Mouse (Mus musculus) limb, embryonic 15.5 days (tissue): ENCODE data around the gene Afp. TPM values are rescaled to one million over a fixed set of nuclear protein-coding genes. Genes with fewer than 3 reads are reported as not detected.

ENCODE experiments used
- ATAC-seq: fragments of 200-750 bp; cut with Nextera tagmentation; 2 replicates; pipeline ENCODE4 v1.8.0; 2017; ENCODE audit warnings: low read depth, moderate TSS enrichment; ENCODE audit not compliant: insufficient number of reproducible peaks, low FRiP score, low TSS enrichment
- H3K27ac ChIP-seq: fragments of 300-500 bp; sonication (generic); 2 replicates; pipeline ENCODE4 v1.5.1; 2015; ENCODE audit warnings: moderate library complexity, mild to moderate bottlenecking, inconsistent platforms
- H3K27me3 ChIP-seq: fragments of 300-500 bp; sonication (generic); 2 replicates; pipeline ENCODE4 v1.6.1; 2015; ENCODE audit warnings: inconsistent platforms
- H3K36me3 ChIP-seq: fragments of 300-500 bp; sonication (generic); 2 replicates; pipeline ENCODE4 v1.6.1; 2015; ENCODE audit warnings: inconsistent platforms
- H3K4me1 ChIP-seq: fragments of 300-500 bp; sonication (generic); 2 replicates; pipeline ENCODE4 v1.6.1; 2015; ENCODE audit warnings: inconsistent platforms
- H3K4me2 ChIP-seq: fragments of 300-500 bp; sonication (generic); 2 replicates; pipeline ENCODE4 v1.6.1; 2015; ENCODE audit warnings: mild to moderate bottlenecking, inconsistent platforms
- H3K4me3 ChIP-seq: fragments of 300-500 bp; sonication (generic); 2 replicates; pipeline ENCODE4 v1.5.1; 2015; ENCODE audit warnings: mild to moderate bottlenecking, inconsistent platforms
- H3K9ac ChIP-seq: fragments of 300-500 bp; sonication (generic); 2 replicates; pipeline ENCODE4 v1.6.1; 2015; ENCODE audit warnings: inconsistent platforms
- H3K9me3 ChIP-seq: fragments of 300-500 bp; sonication (generic); 2 replicates; pipeline ENCODE4 v1.6.1; 2016; ENCODE audit warnings: inconsistent platforms
- WGBS: fragments of 180-500 bp; shearing (Covaris S2); methylation state at CpG from one replicate; pipeline ENCODE4 v1.1.7; 2015; 5-methylcytosine and 5-hydroxymethylcytosine counted together
- polyA plus RNA-seq: library from polyadenylated mRNA; unstranded; fragments of >200 nt; fragmentation: Nextera tagmentation; extraction: Ambion mirVana; gene quantifications from 2 replicates; pipeline ENCODE4 v1.2.1, GENCODE M21; 2015

The Afp gene
- polyA plus RNA-seq: 4.0 and 26.6 TPM in 2 replicates

- Histone ChIP-seq H3K4me2 (no peak within 1 kb of the TSS), H3K9me3 (no peaks in the 10 kb centered on the region), H3K27me3 (no peaks in the 10 kb centered on the region), H3K4me1 (no peaks in the 10 kb centered on the region), H3K27ac (no peak within 1 kb of the TSS), H3K4me3 (no peak within 1 kb of the TSS), H3K36me3 (no peaks in the 10 kb centered on the region), H3K9ac (no peak within 1 kb of the TSS)
- no peak for ATAC-seq
- WGBS: 80% methylated on average over 7 of the region's 7 CpGs
Observed at GRCm38 (mm10) chr5:90490518-90490917, at the start of gene Afp. Afp (plus strand) TSS chr5:90490737.

- no peak for ATAC-seq
- H3K27me3 ChIP-seq: no peaks in the 10 kb centered on the region
- H3K27ac ChIP-seq: no peak overlapping the region
- no peak overlapping the region for H3K4me2 ChIP-seq
- H3K9ac ChIP-seq: no peak overlapping the region
- 77% methylated on average over 3 of the region's 3 CpGs for WGBS
- no peak overlapping the region for H3K4me3 ChIP-seq
- H3K4me1 ChIP-seq: no peaks in the 10 kb centered on the region
- no peaks in the 10 kb centered on the region for H3K9me3 ChIP-seq
- H3K36me3 ChIP-seq: no peaks in the 10 kb centered on the region
Observed at GRCm38 (mm10) chr5:90447577-90447976, 43.0 kb upstream of the Afp start.

- ATAC-seq: no peak
- no peaks in the 10 kb centered on the region for H3K36me3 ChIP-seq
- no peaks in the 10 kb centered on the region for H3K4me1 ChIP-seq
- H3K9ac ChIP-seq: no peak overlapping the region
- no peaks in the 10 kb centered on the region for H3K9me3 ChIP-seq
- no peak overlapping the region for H3K27ac ChIP-seq
- H3K27me3 ChIP-seq: no peaks in the 10 kb centered on the region
- no peak overlapping the region for H3K4me3 ChIP-seq
- 76% methylated on average over 5 of the region's 5 CpGs for WGBS
- H3K4me2 ChIP-seq: no peak overlapping the region
Observed at GRCm38 (mm10) chr5:90449961-90450360, 40.6 kb upstream of the Afp start.

- no peak for ATAC-seq
- Histone ChIP-seq H3K4me3 (no peak overlapping the region), H3K9ac (no peak overlapping the region), H3K36me3 (no peaks in the 10 kb centered on the region), H3K27me3 (no peaks in the 10 kb centered on the region), H3K9me3 (no peaks in the 10 kb centered on the region), H3K4me2 (no peak overlapping the region), H3K4me1 (no peaks in the 10 kb centered on the region), H3K27ac (no peak overlapping the region)
- WGBS: 70% methylated on average over 4 of the region's 4 CpGs
Observed at GRCm38 (mm10) chr5:90452711-90453110, 37.8 kb upstream of the Afp start.

GRCm38 (mm10) chr5:90457241-90457640 lies 33.3 kb upstream of the Afp start:
- Histone ChIP-seq H3K4me1 (no peaks in the 10 kb centered on the region), H3K9ac (no peak overlapping the region), H3K27me3 (no peaks in the 10 kb centered on the region), H3K4me2 (no peak overlapping the region), H3K4me3 (no peak overlapping the region), H3K27ac (no peak overlapping the region), H3K9me3 (no peaks in the 10 kb centered on the region), H3K36me3 (no peaks in the 10 kb centered on the region)
- no peak for ATAC-seq
- WGBS: 69% methylated on average over 1 of the region's 1 CpGs

GRCm38 (mm10) chr5:90458727-90459126 lies 31.8 kb upstream of the Afp start:
- Histone ChIP-seq H3K27ac (no peak overlapping the region), H3K9ac (no peak overlapping the region), H3K4me3 (no peak overlapping the region), H3K4me1 (no peaks in the 10 kb centered on the region), H3K36me3 (no peaks in the 10 kb centered on the region), H3K27me3 (no peaks in the 10 kb centered on the region), H3K4me2 (no peak overlapping the region), H3K9me3 (no peaks in the 10 kb centered on the region)
- ATAC-seq: no peak
- 40% methylated on average over 5 of the region's 5 CpGs for WGBS

- Histone ChIP-seq H3K4me2 (no peak within 1 kb of the TSS), H3K27me3 (no peaks in the 10 kb centered on the region), H3K36me3 (no peaks in the 10 kb centered on the region), H3K27ac (no peak within 1 kb of the TSS), H3K9me3 (no peaks in the 10 kb centered on the region), H3K4me1 (no peaks in the 10 kb centered on the region), H3K9ac (no peak within 1 kb of the TSS), H3K4me3 (no peak within 1 kb of the TSS)
- 57% methylated on average over 8 of the region's 8 CpGs for WGBS
- ATAC-seq: no peak
Observed at GRCm38 (mm10) chr5:90460619-90461018, 29.9 kb upstream of the Afp start, which contains the start of gene Alb. Alb (plus strand) TSS chr5:90460897.

- Histone ChIP-seq H3K27ac (no peak overlapping the region), H3K9me3 (no peaks in the 10 kb centered on the region), H3K4me3 (no peak overlapping the region), H3K4me1 (no peaks in the 10 kb centered on the region), H3K27me3 (no peaks in the 10 kb centered on the region), H3K4me2 (no peak overlapping the region), H3K36me3 (no peaks in the 10 kb centered on the region), H3K9ac (no peak overlapping the region)
- 50% methylated on average over 4 of the region's 4 CpGs for WGBS
- no peak for ATAC-seq
Observed at GRCm38 (mm10) chr5:90466806-90467205, 23.7 kb upstream of the Afp start.

GRCm38 (mm10) chr5:90467245-90467644 lies 23.3 kb upstream of the Afp start:
- no peaks in the 10 kb centered on the region for H3K4me1 ChIP-seq
- no peak overlapping the region for H3K9ac ChIP-seq
- no peak overlapping the region for H3K4me2 ChIP-seq
- H3K36me3 ChIP-seq: no peaks in the 10 kb centered on the region
- no peak overlapping the region for H3K27ac ChIP-seq
- no peak overlapping the region for H3K4me3 ChIP-seq
- H3K9me3 ChIP-seq: no peaks in the 10 kb centered on the region
- 40% methylated on average over 6 of the region's 6 CpGs for WGBS
- no peak for ATAC-seq
- no peaks in the 10 kb centered on the region for H3K27me3 ChIP-seq

- no peak overlapping the region for H3K4me3 ChIP-seq
- H3K27me3 ChIP-seq: no peaks in the 10 kb centered on the region
- ATAC-seq: no peak
- H3K36me3 ChIP-seq: no peaks in the 10 kb centered on the region
- H3K27ac ChIP-seq: no peak overlapping the region
- H3K4me2 ChIP-seq: no peak overlapping the region
- H3K9me3 ChIP-seq: no peaks in the 10 kb centered on the region
- H3K4me1 ChIP-seq: no peaks in the 10 kb centered on the region
- 83% methylated on average over 3 of the region's 3 CpGs for WGBS
- no peak overlapping the region for H3K9ac ChIP-seq
Observed at GRCm38 (mm10) chr5:90470836-90471235, 19.7 kb upstream of the Afp start.

GRCm38 (mm10) chr5:90473902-90474301 lies 16.6 kb upstream of the Afp start:
- H3K4me3 ChIP-seq: no peak overlapping the region
- WGBS: 86% methylated on average over 4 of the region's 4 CpGs
- no peak for ATAC-seq

GRCm38 (mm10) chr5:90474369-90474768 lies 16.2 kb upstream of the Afp start:
- 69% methylated on average over 5 of the region's 5 CpGs for WGBS
- Histone ChIP-seq H3K36me3 (no peaks in the 10 kb centered on the region), H3K4me1 (no peaks in the 10 kb centered on the region), H3K9ac (no peak overlapping the region), H3K4me3 (no peak overlapping the region), H3K4me2 (no peak overlapping the region), H3K27me3 (no peaks in the 10 kb centered on the region), H3K9me3 (no peaks in the 10 kb centered on the region), H3K27ac (no peak overlapping the region)
- ATAC-seq: no peak

More at GRCm38 (mm10) chr5:90473902-90474301, 16.6 kb upstream of the Afp start:
- H3K27me3 ChIP-seq: no peaks in the 10 kb centered on the region
- no peaks in the 10 kb centered on the region for H3K9me3 ChIP-seq
- H3K36me3 ChIP-seq: no peaks in the 10 kb centered on the region
- no peaks in the 10 kb centered on the region for H3K4me1 ChIP-seq
- H3K4me2 ChIP-seq: no peak overlapping the region
- no peak overlapping the region for H3K9ac ChIP-seq
- H3K27ac ChIP-seq: no peak overlapping the region

- H3K27me3 ChIP-seq: no peaks in the 10 kb centered on the region
- 84% methylated on average over 3 of the region's 3 CpGs for WGBS
- no peak for ATAC-seq
- no peaks in the 10 kb centered on the region for H3K36me3 ChIP-seq
- no peak overlapping the region for H3K9ac ChIP-seq
- no peaks in the 10 kb centered on the region for H3K4me1 ChIP-seq
- no peak overlapping the region for H3K27ac ChIP-seq
- H3K4me2 ChIP-seq: no peak overlapping the region
- H3K9me3 ChIP-seq: no peaks in the 10 kb centered on the region
- H3K4me3 ChIP-seq: no peak overlapping the region
Observed at GRCm38 (mm10) chr5:90476741-90477140, 13.8 kb upstream of the Afp start.
